Mouse (Mus musculus) heart, postnatal 0 days (tissue): ENCODE data around the gene Helz.

ENCODE experiments used
- CTCF ChIP-seq: IDR thresholded peaks from 2 replicates; pipeline ENCODE4 v1.5.1; 2016; ENCODE audit warnings: antibody characterized with exemption, control low read depth, low read depth
- EP300 ChIP-seq: IDR thresholded peaks from 2 replicates; pipeline ENCODE4 v1.6.1; 2016; ENCODE audit warnings: antibody characterized with exemption, low read depth

- TF ChIP-seq CTCF = no peak
- no peak for TF ChIP-seq EP300
Observed at GRCm38 (mm10) chr11:107668977-107669376, 121.2 kb downstream of the Helz start.
